Mouse (Mus musculus): Measurements from ENCODE around the gene Exoc6b. TPM values are rescaled to one million over a fixed set of nuclear protein-coding genes. Genes with fewer than 3 reads are reported as not detected.

Gene Exoc6b
- polyA plus RNA-seq, 1 experiment, result 38.3 TPM

DNA sequence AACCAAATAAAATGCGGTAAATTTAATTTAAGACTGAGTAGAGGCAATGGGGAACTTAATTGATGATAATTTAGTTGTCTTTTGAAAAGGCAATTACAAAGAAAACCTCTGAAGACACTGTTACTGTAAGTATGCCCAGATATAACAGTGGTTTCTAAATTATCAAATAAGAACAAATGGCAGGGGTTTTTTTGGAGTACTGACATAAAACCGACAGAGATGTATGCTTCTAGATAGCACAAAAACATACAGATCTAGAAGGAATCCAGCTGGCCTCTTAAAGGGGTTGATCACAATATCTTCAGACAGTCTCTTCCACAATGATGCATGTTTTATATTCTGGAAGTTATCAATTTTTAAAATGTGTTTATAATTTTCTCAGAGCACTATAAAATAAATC, 123.2 kb downstream of the Exoc6b start:
- no peaks in the 10 kb centered on the region for H3K4me1 ChIP-seq (ENCODE audit: control insufficient read depth, insufficient read depth, low read length)
- no peak overlapping the region for H3K27ac ChIP-seq (ENCODE audit: insufficient read depth, low read length)
- TF ChIP-seq POLR2A (IDR thresholded peaks at IDR 0.05; ENCODE audit: extremely low read depth, insufficient read depth, low read length), result no peak
- TF ChIP-seq CTCF (IDR thresholded peaks at IDR 0.05; ENCODE audit: extremely low read depth, insufficient read depth, low read length), result no peak
- no peak overlapping the region for H3K4me3 ChIP-seq (ENCODE audit: insufficient read depth, low read length)

DNA sequence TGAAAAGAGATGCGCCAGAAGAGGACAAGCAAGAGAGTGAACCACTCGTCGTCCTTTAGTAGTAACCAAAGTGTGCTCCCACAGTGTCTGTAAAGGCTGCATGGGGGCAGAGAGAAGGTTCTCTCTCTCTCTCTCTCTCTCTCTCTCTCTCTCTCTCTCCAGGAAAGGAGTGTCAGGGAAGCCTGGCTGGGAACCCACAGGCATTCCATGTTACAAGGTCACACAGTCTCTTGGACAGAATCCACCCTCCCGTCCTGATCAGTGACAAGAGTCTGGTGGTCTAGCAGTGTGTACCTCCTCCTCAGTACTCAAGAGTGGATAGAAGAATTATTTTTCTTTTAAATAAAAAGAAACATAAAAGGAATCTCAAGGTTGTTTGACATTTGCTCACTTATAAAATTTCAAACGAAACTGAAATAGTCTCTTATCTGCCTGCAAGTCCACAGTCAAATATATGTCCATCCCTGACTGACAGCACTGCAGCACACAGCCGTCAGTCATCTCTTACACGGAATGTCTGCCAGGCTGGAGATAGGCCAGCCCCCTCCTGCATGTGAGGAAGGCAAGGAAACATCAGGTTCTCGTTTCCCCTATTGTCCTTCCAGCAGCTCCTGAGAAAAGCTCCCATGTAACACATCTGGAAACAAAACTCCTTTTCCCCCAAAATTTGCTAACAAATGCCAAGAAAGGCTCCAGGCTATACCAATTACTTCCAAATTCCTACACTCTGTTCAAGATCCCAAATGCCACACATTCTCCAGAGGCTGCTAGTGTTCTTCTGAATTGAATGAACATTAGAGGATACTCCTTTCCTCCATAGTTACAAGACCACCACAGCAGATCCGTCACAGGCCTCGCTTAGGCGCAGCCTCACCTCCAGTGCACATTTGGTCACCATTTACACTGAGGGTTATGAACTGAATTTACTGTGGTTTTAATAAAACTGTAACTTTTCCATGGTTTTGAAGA, 136.1 kb downstream of the Exoc6b start:
- H3K27ac ChIP-seq (ENCODE audit: insufficient read depth, low read length), result no peak overlapping the region
- H3K4me3 ChIP-seq (ENCODE audit: insufficient read depth, low read length), result no peak overlapping the region
- peaks cover 2% of the 10 kb centered on the region; the same call in 1 of the 2 replicates for H3K4me1 ChIP-seq (ENCODE audit: control insufficient read depth, insufficient read depth, low read length)
- TF ChIP-seq CTCF (IDR thresholded peaks at IDR 0.05; ENCODE audit: extremely low read depth, insufficient read depth, low read length), result no peak
- no peak for TF ChIP-seq POLR2A (IDR thresholded peaks at IDR 0.05; ENCODE audit: extremely low read depth, insufficient read depth, low read length)

DNA sequence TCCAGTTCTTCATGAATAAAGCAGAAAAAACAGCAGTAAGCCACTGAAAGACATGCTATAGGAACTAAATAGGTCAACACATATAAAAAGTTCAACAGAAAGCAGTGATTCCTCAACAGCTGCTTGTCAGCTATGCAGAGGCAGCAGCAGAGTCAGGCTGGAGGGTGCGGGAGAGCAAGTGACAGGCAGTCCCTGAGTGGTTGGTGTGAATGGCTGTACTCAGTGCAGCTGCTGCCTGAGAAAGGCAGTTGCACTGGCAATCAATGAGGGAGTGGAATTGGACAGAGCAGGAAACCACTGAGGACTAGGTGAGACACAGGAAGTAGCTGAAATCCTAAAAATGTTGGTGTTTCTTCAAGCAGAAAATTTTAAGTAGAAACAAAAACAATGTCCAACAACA, 138.3 kb downstream of the Exoc6b start:
- H3K27ac ChIP-seq (ENCODE audit: insufficient read depth, low read length), result no peak overlapping the region
- H3K4me3 ChIP-seq (ENCODE audit: insufficient read depth, low read length), result no peak overlapping the region
- peaks cover 2% of the 10 kb centered on the region; the same call in 1 of the 2 replicates for H3K4me1 ChIP-seq (ENCODE audit: control insufficient read depth, insufficient read depth, low read length)
- TF ChIP-seq POLR2A (IDR thresholded peaks at IDR 0.05; ENCODE audit: extremely low read depth, insufficient read depth, low read length), result no peak
- TF ChIP-seq CTCF (IDR thresholded peaks at IDR 0.05; ENCODE audit: extremely low read depth, insufficient read depth, low read length), result no peak

DNA sequence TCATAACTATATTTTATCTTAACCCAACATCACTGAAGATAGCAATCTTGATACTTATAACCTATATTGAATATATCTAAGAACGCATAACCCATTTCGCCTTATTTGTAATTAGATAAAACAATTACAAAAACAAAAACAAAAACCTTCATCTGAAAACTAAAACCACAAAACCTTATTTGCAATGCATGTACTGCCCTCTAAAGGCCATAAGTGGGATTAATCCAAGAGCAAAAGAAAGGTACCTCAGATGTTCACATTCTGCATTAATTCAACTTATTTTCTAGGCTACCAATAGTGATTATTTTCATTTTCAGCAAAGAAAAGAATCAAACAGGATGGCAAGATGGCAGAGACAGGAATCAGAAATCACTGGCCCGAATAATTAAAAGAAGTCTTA, 143.2 kb downstream of the Exoc6b start:
- Histone ChIP-seq H3K4me3 (ENCODE audit: insufficient read depth, low read length) (no peak overlapping the region), H3K4me1 (ENCODE audit: control insufficient read depth, insufficient read depth, low read length) (peaks cover 4% of the 10 kb centered on the region; the same call in 1 of the 2 replicates), H3K27ac (ENCODE audit: insufficient read depth, low read length) (no peak overlapping the region)
- TF ChIP-seq POLR2A (IDR thresholded peaks at IDR 0.05; ENCODE audit: extremely low read depth, insufficient read depth, low read length) (no peak), CTCF (IDR thresholded peaks at IDR 0.05; ENCODE audit: extremely low read depth, insufficient read depth, low read length) (peak; percentile 14; the same call in 1 of the 2 replicates)

DNA sequence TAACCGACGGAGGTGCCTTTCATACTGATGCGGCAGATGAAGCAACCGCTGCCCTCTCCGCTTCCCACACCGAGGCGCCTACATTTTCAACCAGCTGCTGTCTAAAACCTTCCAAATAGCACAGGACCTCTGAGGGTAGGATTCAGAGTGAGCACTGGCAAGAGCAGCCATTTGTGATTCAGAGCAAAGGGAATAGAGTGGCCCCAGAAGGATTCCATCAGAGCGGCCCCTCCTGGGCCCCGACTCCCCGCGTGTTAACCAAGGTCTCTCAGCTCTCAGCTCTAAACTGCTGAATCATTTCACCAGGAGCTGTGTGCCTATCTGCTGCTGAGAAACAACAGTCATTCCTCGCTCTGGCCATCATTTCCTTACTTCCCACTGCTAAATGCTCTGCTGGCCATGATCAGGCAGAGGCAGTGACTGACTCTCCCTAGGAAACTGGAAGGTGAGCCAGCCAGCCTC, 145.5 kb downstream of the Exoc6b start:
- no peak overlapping the region for H3K4me3 ChIP-seq (ENCODE audit: insufficient read depth, low read length)
- H3K4me1 ChIP-seq (ENCODE audit: control insufficient read depth, insufficient read depth, low read length), result peaks cover 4% of the 10 kb centered on the region; the same call in 1 of the 2 replicates
- no peak overlapping the region for H3K27ac ChIP-seq (ENCODE audit: insufficient read depth, low read length)
- no peak for TF ChIP-seq CTCF (IDR thresholded peaks at IDR 0.05; ENCODE audit: extremely low read depth, insufficient read depth, low read length)
- TF ChIP-seq POLR2A (IDR thresholded peaks at IDR 0.05; ENCODE audit: extremely low read depth, insufficient read depth, low read length), result no peak

DNA sequence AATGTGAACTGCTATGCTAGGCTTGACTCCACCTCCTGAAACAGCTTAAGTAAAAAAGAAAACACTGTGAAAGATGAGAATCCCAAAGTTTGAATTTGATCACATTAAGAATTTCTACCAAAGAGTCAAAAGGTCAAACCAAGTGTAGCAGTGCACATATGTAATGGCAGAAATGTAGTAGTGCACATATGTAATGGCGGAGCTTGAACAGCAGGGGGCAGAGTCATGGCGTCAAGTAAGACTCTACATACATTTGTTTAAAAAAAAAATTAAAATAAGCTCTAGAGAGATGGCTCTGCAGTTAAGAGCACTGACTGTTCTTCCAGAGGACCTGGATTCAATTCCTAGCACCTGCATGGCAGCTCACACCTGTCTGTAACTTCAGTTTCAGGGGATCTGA, 153.0 kb downstream of the Exoc6b start:
- H3K4me3 ChIP-seq (ENCODE audit: insufficient read depth, low read length), result no peak overlapping the region
- peak; percentile 47 for TF ChIP-seq CTCF (IDR thresholded peaks at IDR 0.05; ENCODE audit: extremely low read depth, insufficient read depth, low read length)
- no peak for TF ChIP-seq POLR2A (IDR thresholded peaks at IDR 0.05; ENCODE audit: extremely low read depth, insufficient read depth, low read length)
- H3K4me1 ChIP-seq (ENCODE audit: control insufficient read depth, insufficient read depth, low read length), result no peaks in the 10 kb centered on the region; the same call in 1 of the 2 replicates
- H3K27ac ChIP-seq (ENCODE audit: insufficient read depth, low read length), result no peak overlapping the region

DNA sequence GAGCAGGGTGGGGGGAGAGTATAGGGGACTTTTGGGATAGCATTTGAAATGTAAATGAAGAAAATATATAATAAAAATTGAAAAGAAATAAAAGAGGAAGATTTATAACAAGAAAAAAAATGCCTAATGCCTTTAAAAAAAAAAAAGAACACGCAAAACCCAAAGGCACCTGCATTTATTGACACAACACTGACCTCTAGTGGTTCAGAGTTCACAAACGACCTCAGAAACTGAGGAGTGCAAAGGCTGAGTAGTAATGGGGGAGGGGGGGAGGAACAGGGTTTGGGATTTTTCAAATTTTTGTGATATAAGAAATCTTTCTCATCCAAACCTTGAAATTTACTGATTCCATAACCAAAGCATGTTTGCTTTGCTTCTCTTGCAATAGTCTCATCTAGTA, 156.9 kb downstream of the Exoc6b start:
- no peak overlapping the region for H3K27ac ChIP-seq (ENCODE audit: insufficient read depth, low read length)
- H3K4me1 ChIP-seq (ENCODE audit: control insufficient read depth, insufficient read depth, low read length), result no peaks in the 10 kb centered on the region; the same call in 1 of the 2 replicates
- H3K4me3 ChIP-seq (ENCODE audit: insufficient read depth, low read length), result no peak overlapping the region
- no peak for TF ChIP-seq POLR2A (IDR thresholded peaks at IDR 0.05; ENCODE audit: extremely low read depth, insufficient read depth, low read length)
- peak; percentile 52; the same call in 1 of the 2 replicates for TF ChIP-seq CTCF (IDR thresholded peaks at IDR 0.05; ENCODE audit: extremely low read depth, insufficient read depth, low read length)

DNA sequence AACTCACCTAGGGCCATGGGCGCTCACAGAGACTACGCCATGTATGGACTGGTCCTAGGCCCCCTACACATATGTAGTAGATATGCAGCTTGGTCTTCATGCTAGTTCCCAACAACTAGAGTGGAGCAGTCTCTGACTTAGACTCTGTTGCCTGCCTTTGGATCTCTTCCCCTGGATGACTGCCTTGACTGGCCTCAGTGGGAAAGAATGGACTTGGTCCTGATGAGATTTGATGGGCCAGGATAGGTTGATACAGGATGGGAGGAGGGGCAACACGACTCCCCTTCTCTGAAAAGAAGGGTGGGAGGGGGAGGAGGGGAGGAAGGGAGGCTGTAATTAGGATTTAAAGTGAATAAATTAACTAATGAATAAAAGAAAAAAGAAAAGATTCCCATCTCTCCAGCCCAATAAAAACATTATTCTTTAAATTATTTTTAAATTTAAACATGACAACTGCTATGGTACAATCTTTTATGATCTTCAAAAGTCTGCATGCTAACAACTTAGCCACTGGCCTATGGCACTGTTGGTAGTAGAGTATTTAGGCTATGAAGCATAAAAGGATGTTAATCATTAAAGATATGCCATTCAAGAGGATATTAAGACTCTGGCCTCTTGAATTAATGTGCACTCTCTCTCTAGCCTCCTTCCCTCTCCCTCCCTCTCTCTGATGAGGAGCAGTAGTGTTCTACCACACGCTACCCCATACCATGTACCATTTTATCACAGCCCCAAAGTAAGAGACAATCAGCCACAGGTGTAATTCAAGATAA, 170.1 kb downstream of the Exoc6b start:
- no peak overlapping the region for H3K4me3 ChIP-seq (ENCODE audit: insufficient read depth, low read length)
- H3K4me1 ChIP-seq (ENCODE audit: control insufficient read depth, insufficient read depth, low read length), result no peaks in the 10 kb centered on the region
- TF ChIP-seq POLR2A (IDR thresholded peaks at IDR 0.05; ENCODE audit: extremely low read depth, insufficient read depth, low read length), result no peak
- no peak for TF ChIP-seq CTCF (IDR thresholded peaks at IDR 0.05; ENCODE audit: extremely low read depth, insufficient read depth, low read length)

DNA sequence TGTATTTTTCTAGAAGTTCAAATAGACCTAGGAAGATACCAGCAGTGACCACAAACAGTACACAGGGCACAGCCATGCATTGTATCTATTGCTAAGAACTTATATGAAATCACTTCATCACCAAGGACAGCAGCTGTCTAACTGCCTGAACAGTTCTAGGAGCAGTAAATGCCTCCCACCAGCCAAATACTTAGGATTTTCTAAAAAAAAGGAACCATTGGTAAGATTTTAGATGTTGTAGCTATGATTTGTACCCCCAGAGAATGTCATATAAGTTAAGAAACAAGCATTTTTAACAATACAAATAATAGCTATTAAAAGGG, 175.6 kb downstream of the Exoc6b start:
- TF ChIP-seq POLR2A (IDR thresholded peaks at IDR 0.05; ENCODE audit: extremely low read depth, insufficient read depth, low read length), result no peak
- TF ChIP-seq CTCF (IDR thresholded peaks at IDR 0.05; ENCODE audit: extremely low read depth, insufficient read depth, low read length), result no peak
- H3K4me1 ChIP-seq (ENCODE audit: control insufficient read depth, insufficient read depth, low read length), result peaks cover 4% of the 10 kb centered on the region; the same call in 1 of the 2 replicates
- H3K4me3 ChIP-seq (ENCODE audit: insufficient read depth, low read length), result no peak overlapping the region
- H3K27ac ChIP-seq (ENCODE audit: insufficient read depth, low read length), result no peak overlapping the region

More for the DNA sequence above, 170.1 kb downstream of the Exoc6b start:
- no peak overlapping the region for H3K27ac ChIP-seq (ENCODE audit: insufficient read depth, low read length)

Data from cortical plate, adult 2 months (tissue).